Mouse (Mus musculus) gastrocnemius, postnatal 25 days (tissue): ENCODE measurements around the gene Zfp988. TPM values are rescaled to one million over a fixed set of nuclear protein-coding genes. Genes with fewer than 3 reads are reported as not detected.
A peak's percentile ranks its signal among the peaks of the same experiment; 100 is the strongest.
"Not testable (repeated sequence)": the region's sequence is repeated elsewhere in the genome, so short reads cannot be mapped to it uniquely, and the experiment has no call there.

Experiments used
- DNase-seq: peaks from one replicate; pipeline ENCODE4 v3.0.0; 2022
- total RNA-seq, 2 experiments: library from RNA; stranded (reverse); gene quantifications; 1 replicate in 1 of 2; 2 replicates in 1 of 2; pipeline ENCODE4 v1.2.3; 2021

The Zfp988 gene
- total RNA-seq, 2 experiments from 2014 or later = not detected

DNA sequence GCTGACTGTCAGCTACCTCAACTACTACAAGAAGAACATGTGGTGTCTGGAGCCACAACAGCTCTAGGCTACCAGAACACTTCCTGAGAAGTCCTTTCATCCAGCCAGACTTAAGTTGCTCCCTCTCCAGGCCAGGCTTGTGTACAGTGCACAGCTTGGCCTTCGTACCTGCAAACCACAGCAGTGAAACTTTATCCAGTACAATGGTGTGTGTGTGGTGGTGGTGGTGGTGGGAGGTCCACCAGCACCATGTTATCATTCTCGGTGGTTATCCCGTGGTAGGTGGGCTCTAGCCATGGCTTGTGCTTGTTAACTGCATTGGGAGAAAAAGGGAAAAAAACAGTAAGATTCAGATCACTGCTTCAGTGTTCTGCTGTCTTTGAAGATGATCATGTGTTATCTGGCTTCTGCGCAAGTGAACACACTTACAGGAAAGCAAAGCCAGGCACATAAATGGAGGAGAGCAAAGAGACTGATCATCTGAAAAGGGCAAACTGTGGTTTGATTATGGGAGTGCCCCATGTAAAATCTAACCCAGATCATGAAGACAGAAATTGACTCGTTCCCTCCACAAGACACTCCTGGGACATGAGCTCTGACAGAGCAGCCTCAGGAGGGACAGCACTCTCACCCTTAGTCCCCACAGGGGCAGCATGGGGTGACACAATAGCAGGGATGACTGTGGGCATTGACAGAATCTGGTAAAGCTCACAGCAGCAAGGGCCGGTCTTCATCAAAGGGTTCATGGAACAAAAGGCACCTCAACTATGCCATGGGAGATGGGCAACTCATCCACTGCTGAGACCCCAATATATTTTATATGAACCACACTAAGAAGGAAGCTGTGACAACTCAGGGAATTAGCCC is 37.8 kb downstream of the Zfp988 start:
- peak; percentile 29 for DNase-seq

DNA sequence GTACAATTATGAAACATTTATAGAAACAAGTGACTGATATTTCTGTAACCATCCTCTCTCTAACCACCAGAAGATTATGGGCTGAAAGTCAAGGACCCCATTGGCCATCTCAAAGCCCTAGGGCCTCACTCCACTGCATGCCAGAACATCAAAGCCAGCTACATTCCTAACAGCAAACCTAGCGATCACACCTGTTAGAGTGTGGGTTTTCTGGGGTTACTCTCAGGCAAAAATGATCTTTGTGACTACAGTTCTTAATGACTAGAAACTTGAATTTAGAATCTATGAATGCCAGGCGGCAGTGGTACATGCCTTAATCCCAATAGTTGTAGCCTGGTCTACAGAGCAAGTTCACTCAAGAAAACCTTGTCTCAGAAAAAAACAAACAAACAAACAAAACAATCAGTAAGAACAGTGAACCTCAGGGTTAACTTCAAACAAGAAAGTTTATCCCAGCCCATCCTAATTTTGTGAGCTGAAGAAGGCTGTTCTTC is 39.6 kb downstream of the Zfp988 start:
- DNase-seq = peak; percentile 4

DNA sequence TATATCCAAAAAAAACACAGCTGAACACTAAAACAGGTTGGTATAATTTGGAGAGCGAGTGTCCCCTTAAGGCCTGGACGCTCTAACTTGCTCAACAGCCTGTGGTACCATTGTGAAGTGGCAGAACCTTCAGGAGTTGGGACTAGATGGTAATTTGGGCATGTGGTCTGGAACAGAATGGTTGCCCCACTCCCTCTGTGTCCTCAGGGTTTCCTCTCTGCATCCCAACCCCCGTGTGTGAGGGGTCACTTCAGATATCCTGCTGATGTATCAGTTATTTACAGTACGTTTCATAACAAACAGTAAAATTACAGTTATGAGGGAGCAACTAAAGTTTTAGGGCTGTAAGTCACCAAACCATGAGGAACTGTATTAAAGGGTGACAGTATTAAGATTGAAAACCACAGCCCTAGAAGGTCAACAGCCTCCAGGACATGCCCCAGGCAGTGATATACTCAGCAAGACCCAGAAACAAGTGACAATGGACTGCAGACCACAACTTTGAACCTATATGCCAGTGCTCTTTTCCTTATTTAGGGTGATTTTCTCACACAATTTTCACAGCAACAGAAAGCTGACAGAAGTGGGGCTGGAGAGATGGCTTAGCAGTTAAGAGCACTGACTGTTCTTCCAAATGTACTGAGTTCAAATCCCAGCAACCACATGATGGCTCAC is 41.0 kb downstream of the Zfp988 start:
- peak; percentile 2 for DNase-seq

DNA sequence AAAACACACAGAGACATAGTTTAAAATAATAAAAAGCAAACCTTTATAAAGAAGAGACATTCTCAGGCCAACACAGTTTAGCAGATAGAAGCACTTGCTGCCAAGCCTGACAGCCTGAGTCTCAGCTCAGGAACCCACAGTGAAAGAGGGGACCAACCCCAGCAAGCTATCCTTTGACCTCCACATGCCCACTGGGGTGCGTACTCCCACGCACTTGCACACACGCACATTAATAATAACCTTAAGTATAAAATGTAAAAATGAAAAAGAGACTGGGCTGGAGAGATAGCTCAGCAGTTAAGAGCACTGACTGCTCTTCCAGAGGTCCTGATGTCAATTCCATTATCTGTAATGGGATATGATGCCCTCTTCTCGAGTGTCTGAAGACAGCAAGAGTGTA is 41.8 kb downstream of the Zfp988 start:
- DNase-seq = peak; percentile 2

DNA sequence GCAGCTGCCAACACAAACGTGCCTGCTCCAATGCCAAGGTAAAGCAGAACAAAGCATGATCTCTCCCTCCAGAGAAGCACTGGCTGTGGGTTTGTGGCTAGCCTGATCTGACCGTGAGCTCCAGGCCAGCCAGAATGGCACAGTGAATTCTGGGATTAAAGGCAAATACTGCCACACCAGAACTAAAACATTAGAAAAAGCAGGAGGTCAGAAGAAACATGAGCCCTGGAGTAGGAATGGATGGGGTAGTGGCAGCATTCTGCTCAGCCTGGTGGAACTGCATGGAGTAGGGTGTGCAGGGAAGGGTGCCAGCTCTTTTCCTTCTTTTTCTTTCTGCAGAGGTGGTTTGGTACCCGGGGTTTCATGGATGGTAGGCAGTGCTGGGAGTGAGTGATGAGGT is 42.4 kb downstream of the Zfp988 start:
- peak; percentile 4 for DNase-seq

DNA sequence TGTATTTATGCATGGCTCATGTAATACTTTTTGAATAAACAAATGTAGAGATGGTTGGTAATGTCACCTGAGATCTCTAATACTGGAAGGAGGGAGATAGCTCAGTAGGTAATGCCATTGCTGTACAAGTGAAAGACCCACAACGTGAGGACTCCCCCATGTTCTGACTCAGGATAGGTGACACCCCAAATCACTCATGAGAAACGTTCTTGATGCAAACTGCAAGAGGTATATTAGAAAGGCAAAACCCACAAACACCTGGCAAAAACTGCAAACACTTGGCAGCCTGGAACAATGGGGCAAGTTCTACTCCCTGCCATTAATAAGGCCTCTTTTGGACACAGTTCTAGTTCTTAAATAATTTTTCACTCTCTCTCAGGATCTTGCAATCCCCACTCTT is 42.9 kb downstream of the Zfp988 start:
- DNase-seq = peak; percentile 2

DNA sequence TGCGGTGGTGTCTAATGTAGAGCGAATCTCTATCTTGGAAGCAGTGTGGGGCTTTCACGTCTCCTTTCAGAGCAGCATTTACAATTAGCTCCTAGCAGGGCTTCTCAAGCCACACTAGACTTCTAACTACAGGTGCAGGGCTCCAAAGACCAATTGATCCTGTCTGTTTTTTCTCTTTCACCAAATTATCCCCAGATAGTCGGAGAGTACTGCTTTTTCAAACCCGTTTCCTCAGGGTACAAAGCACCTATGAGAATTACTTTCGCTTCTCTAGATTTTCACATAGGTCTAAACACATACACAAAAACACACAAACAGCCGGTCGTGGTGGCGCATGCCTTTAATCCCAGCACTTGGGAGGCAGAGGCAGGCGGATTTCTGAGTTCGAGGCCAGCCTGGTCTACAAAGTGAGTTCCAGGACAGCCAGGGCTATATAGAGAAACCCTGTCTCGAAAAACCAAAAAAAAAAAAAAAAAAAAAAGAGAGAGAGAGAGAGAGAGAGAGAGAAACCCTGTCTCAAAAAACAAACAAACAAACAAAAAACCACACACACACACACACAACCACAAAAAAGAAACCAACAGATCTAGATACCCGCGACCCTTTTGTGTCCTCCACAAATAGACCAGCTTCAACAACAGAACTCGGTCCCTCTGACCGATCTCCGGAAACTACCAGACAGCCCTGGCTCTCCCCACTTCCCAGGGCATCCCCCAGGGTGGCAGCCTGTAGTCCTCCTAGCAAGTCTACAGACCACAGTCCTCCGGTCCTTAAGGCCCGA is 43.6 kb downstream of the Zfp988 start:
- DNase-seq = peak; percentile 3

DNA sequence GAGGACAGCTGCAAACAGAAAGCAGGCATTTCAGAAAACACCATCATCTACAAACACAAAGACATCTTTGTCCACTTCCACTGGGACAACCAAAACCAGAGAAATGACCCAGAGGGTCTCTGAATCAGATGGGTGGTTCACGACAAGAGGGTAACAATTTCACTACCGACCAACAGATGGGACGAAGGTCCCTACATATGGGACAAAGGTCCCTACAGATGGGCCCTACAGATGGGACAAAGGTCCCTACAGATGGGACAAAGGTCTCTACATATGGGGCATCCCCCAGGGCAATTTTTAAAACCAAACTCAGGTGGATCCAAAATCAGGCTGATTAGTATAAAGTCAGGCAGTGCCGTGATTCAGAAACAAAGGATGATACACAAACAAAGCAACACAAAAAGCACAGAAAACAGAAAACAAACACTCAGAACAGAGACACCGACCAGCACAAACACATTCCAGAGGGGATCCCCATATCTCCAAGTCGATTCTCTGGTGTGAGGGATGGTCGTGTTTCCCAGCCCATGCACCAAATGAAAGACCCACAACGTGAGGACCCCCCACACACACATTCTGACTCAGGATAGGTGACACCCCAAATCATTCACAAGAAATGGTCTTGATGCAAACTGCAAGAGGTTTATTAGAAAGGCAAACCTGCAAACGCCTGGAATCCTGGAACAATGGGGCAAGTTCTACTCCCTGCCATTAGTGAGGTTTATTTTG is 44.4 kb downstream of the Zfp988 start:
- DNase-seq = peak; percentile 10

DNA sequence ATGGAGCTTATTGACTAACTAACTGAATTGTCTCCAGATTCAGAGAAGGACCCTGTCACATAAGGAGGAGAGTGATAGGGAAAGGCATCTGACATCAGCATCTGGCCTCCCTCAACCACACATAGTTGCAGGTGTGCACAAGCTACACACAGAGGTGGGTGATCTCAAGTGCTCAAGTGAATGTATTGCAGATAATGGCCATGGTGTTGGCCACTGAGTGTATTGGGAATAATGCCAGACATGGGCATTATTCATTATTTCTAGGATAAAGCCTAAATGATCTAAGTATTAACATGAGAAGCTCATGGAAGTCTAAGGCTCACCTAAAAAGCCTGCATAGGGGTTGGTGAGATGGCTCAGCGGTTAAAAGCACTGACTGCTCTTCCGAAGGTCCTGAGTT is 45.1 kb downstream of the Zfp988 start:
- peak; percentile 8 for DNase-seq

DNA sequence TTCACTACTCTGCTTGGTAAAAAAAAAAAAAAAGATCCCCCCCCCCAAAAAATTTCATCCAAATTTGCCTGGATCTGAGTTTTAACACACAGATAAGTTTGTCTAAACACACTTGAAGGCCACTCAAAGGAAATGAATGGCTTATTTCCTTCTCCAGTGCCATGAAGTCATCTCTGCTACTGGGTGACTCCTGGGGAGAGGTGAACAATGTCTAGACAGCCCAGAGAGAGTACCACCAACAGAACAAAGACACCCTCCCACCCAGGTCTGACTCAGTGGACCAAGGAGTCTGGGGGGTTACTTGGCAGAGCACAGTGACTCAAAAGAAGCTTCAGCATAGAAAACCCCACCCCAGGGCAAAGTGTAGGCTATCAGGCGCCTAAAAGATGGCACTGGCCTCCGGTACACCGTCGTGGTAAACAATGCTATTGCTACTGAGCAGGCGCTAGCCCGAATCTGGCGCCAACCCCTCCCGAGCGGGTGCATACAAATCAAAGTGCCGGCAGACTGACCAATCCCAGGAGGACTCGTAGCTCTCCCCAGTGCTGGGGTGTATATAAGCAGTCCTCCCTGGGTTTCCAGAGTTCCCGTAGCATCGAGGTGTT is 46.0 kb downstream of the Zfp988 start:
- DNase-seq = peak; percentile 2

DNA sequence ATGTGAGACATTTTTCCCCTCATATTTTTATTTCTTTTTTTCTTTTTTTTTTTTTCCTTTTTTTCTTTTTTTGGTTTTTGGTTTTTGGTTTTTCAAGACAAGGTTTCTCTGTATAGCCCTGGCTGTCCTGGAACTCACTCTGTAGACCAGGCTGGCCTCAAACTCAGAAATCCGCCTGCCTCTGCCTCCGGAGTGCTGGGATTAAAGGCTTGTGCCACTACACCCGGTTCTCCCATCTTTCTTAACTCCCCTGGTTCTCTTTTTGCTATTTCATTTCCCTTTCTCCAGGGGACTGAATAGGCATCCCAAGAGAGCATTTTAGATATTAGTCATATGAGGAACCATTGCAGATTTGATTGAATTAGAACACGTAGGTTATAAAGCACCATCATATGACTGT is 48.2 kb downstream of the Zfp988 start:
- peak; percentile 3 for DNase-seq

DNA sequence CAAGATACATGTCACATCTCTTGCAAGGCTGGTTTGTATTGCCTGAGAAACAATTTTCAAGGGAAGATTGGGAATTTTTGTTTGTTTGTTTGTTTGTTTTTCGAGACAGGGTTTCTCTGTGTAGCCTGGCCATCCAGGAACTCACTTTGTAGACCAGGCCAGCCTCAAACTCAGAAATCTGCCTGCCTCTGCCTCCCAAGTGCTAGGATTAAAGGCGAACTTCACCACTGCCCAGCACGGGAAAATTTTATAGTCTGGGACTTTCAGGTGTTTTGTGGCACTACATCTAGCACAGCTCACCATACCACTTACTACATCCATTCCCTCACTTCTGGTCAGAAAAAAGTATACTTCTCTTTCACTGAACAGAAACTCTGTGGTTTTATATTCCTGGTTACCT is 50.6 kb downstream of the Zfp988 start:
- not testable (repeated sequence) for DNase-seq

DNA sequence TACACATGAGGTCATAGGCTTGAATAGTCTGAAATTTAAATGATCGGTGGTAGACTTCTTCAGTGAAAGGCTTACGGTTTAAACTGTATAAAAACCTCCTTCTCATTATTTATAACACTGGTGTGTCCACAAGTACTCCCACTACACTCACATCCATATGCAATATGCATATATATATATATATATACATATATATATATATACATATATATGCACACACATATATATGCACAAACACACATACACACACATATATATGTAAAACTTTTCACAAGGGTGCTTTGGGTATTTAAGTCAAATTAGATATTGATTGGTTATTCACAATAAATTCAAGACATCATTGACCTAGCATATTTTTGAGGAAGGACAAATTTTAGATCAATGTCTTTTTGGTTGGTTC is 51.7 kb downstream of the Zfp988 start:
- DNase-seq = not testable (repeated sequence)

DNA sequence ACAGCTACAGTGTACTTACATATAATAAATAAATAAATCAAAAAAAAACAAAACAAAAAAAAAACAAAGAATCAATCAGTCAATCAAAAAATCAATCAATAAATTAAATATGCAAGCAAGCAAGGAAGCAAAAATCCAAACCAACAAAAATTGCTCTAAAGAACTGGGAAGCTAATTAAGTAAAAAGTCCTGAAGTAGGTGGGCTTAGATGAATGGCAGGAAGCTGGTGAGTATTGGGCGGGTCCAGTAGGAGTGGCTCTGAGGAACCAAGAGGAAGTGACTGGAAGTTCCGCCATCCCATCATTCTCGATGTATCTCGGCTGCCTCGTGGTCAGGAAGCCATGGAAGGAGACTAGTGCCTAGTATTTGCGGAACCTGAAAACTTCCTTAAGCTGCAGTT is 55.5 kb downstream of the Zfp988 start, which contains the start of gene Zfp978:
Gene Zfp978 (plus strand): TSS at position 301 of the 400 bp plus-strand sequence.
- DNase-seq = not testable (repeated sequence)

DNA sequence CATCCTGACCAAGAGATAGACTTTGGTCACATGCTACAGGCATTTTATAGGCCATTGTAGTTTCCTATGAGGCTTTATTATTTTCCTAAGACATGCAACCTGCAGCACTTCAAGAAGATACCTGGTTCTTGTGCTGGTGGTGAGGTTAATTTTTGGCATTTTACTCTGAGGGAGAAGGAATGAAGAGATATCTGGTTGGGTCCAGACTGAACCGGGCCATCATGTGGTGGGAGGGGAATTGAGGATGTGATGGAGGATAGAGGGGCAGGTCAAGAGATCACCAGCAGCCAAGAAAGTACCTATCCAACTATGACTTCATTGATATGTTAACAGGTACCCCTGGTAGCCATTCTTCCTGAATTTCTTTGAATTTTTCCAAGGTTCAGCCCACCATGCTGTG is 56.4 kb downstream of the Zfp988 start:
- not testable (repeated sequence) for DNase-seq

DNA sequence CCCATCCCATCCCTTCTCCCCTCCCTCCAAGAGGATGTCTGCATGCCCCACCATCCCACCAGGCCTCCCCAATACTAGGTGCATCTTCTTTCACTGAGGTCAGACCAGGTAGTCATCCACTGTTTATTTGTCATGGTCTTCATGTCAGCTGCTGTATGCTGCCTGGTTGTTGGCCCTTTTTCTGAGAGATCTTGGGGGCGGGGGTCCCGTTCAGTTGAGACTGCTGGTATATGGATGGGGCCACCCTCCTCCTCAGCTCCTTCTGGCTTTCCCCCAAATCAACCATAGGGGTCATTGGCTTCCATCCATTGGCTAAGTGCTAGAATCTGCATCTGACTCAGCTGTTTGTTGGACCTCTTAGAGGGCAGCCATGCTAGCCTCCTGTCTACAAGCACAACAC is 64.1 kb downstream of the Zfp988 start:
- DNase-seq = not testable (repeated sequence)

DNA sequence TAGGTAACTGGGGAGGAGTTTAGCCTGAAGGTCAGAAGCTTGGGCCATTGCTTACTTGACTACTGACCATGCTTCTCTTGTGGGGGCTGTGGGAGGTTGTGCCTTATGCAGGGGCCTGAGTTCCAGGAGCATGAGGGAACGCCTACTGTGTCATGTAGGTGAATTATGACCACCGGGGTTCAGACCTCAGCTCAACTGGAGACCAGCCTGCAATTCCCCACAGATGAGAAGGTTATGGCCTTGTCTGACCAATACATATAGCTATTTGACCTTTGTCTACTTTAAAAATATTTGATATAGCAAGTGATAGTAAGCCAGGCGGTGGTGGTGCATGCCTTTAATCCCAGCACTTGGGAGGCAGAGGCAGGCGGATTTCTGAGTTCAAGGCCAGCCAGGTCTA is 77.7 kb downstream of the Zfp988 start:
- DNase-seq = not testable (repeated sequence)
